Mouse (Mus musculus): ENCODE data around the gene Shisa5. TPM values are rescaled to one million over a fixed set of nuclear protein-coding genes. Genes with fewer than 3 reads are reported as not detected.

Shisa5 gene
- polyA plus RNA-seq, 1 experiment, result 48.3 TPM

DNA sequence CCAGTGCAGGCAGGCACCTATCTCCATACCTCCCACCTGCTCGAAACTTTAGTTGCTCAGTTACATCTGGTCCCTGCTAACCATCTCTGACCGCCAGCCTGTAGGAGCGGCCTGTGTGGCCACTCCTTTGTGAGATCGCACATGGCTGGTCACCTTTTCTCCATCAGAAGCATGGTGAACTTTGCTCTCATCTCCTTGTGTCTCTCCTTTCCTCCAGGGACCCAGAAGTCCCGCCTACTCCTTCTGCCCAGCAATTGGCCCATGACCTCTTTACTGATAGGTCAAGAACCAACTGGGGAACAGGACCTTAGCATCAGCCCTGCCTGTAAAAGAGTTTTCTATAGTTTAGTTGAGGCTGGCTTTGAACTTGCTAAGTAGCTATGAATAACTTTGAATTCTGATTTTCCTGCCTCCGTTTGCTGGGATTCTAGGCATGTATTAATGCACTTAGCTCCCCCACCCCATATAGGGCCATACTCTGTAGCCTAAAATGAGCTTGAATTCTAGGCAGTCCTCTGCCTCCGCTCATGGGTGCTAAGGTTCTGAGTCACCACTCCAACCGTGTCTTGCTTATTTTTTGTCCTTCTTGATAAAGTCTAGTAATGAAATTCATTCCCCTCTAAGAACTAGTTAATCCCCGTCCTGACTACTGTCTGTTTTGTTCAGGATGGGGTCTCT is 11.8 kb downstream of the Shisa5 start:
- H3K9me3 ChIP-seq (replicated peaks; ENCODE audit: control insufficient read depth, insufficient read depth, low read length, poor library complexity, severe bottlenecking), result no peaks in the 10 kb centered on the region
- H3K27ac ChIP-seq (ENCODE audit: insufficient read depth, low read length), result no peak overlapping the region
- H3K27me3 ChIP-seq (ENCODE audit: control insufficient read depth, insufficient read depth, low read length, poor library complexity, severe bottlenecking), result no peaks in the 10 kb centered on the region
- H3K4me1 ChIP-seq (ENCODE audit: control insufficient read depth, insufficient read depth, low read length), result peaks cover 3% of the 10 kb centered on the region
- TF ChIP-seq EP300 (IDR thresholded peaks at IDR 0.05; ENCODE audit: insufficient read depth, low read depth, low read length) (no peak), POLR2A (IDR thresholded peaks at IDR 0.05; ENCODE audit: insufficient read depth, low read length) (peak; percentile 37), CTCF (IDR thresholded peaks at IDR 0.05; ENCODE audit: low read depth, low read length) (no peak)
- H3K9ac ChIP-seq (ENCODE audit: low read depth, poor library complexity, severe bottlenecking), result peak overlapping the region; percentile 27
- H3K4me3 ChIP-seq (ENCODE audit: low read depth, low read length), result peak overlapping the region; percentile 87
- H3K36me3 ChIP-seq (ENCODE audit: control insufficient read depth, insufficient read depth, low read length, poor library complexity, severe bottlenecking), result no peaks in the 10 kb centered on the region

DNA sequence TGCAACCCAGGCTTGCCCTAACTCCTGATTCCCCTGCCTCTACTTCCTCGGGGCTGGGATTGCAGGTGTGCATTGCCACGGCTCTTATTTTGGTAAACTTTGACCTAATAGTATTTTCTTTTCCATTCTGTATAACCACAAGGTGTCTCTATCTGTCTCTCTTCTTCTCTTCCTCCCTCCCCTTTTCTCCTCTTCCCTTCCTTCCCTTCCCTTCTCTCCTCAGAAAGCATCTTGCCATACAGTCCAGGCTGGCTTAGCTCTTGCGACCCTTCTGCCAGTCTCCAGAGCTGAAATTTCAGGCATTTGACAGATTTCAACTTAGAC is 12.3 kb downstream of the Shisa5 start:
- Histone ChIP-seq H3K9ac (ENCODE audit: low read depth, poor library complexity, severe bottlenecking) (no peak overlapping the region), H3K9me3 (replicated peaks; ENCODE audit: control insufficient read depth, insufficient read depth, low read length, poor library complexity, severe bottlenecking) (no peaks in the 10 kb centered on the region), H3K4me3 (ENCODE audit: low read depth, low read length) (no peak overlapping the region), H3K27ac (ENCODE audit: insufficient read depth, low read length) (no peak overlapping the region), H3K27me3 (ENCODE audit: control insufficient read depth, insufficient read depth, low read length, poor library complexity, severe bottlenecking) (no peaks in the 10 kb centered on the region), H3K36me3 (ENCODE audit: control insufficient read depth, insufficient read depth, low read length, poor library complexity, severe bottlenecking) (no peaks in the 10 kb centered on the region), H3K4me1 (ENCODE audit: control insufficient read depth, insufficient read depth, low read length) (peaks cover 3% of the 10 kb centered on the region)
- TF ChIP-seq POLR2A (IDR thresholded peaks at IDR 0.05; ENCODE audit: insufficient read depth, low read length) (no peak), EP300 (IDR thresholded peaks at IDR 0.05; ENCODE audit: insufficient read depth, low read depth, low read length) (no peak), CTCF (IDR thresholded peaks at IDR 0.05; ENCODE audit: low read depth, low read length) (no peak)

DNA sequence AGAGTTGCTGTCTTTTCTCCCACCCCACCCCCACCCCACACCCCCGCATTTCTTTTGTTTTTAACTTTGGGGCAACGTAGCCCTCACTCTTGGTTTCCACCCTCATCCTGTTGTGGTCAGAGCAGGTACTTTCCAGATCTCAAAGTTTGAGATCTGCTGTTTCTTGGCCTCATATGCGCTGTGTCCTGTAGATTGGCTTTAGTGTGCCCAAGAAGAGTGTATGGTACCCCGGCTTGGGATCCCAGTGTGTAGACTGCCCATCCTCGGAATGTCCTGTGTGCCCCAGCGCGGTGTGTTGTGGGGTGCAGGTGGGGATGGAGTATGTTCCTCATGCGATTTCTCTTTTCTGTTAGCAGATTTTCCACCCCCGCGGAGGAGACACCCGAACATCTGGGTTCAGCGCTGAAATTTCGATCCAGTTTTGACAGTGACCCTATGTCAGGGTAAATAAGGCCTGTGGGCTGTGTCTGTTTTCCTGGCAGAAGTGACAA is 12.7 kb downstream of the Shisa5 start:
- Histone ChIP-seq H3K4me1 (ENCODE audit: control insufficient read depth, insufficient read depth, low read length) (peaks cover 3% of the 10 kb centered on the region), H3K9ac (ENCODE audit: low read depth, poor library complexity, severe bottlenecking) (no peak overlapping the region), H3K27me3 (ENCODE audit: control insufficient read depth, insufficient read depth, low read length, poor library complexity, severe bottlenecking) (no peaks in the 10 kb centered on the region), H3K9me3 (replicated peaks; ENCODE audit: control insufficient read depth, insufficient read depth, low read length, poor library complexity, severe bottlenecking) (no peaks in the 10 kb centered on the region), H3K4me3 (ENCODE audit: low read depth, low read length) (no peak overlapping the region), H3K27ac (ENCODE audit: insufficient read depth, low read length) (no peak overlapping the region), H3K36me3 (ENCODE audit: control insufficient read depth, insufficient read depth, low read length, poor library complexity, severe bottlenecking) (no peaks in the 10 kb centered on the region)
- TF ChIP-seq CTCF (IDR thresholded peaks at IDR 0.05; ENCODE audit: low read depth, low read length) (no peak), EP300 (IDR thresholded peaks at IDR 0.05; ENCODE audit: insufficient read depth, low read depth, low read length) (no peak)

DNA sequence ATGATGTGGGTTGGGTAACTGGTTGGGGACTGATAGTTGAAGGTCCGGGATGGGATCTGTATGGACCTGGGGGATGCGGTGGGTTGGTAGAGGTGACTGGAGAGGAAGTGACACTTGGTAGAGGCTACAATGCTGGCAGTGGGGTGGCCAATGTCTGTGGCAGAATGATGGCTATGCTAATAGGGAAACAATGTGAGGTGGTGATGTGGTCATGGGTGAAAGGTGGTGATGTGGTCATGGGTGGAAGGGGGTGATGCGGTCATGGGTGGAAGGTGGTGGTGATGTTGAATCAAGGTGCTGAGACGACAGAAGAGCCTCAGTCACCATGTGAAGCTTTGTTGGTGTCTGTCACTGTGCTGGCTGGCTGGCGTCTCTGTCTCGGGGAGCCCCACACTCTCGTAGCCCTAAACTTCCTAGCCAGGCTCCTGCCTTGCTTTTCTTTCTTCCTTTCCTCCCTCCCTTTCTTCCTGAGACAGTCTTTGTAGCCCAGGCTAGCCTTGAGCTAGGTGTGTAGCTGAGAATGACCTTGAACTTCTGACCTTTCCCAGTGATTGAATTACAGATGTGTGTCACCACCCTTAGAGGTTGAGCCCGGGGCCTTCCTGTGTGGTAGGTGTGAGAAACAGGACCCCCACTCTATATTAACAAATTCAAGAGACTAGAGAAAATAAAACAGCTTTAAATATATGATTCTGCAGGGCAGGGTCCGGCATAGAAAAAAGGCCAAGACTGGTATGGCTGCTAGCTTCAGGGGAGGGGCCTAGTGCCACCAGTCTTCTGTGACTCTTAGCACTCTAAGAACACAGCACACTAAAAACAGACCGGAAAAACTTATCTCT is 13.5 kb downstream of the Shisa5 start:
- peaks cover 3% of the 10 kb centered on the region for H3K4me1 ChIP-seq (ENCODE audit: control insufficient read depth, insufficient read depth, low read length)
- H3K9me3 ChIP-seq (replicated peaks; ENCODE audit: control insufficient read depth, insufficient read depth, low read length, poor library complexity, severe bottlenecking), result no peaks in the 10 kb centered on the region
- no peak overlapping the region for H3K4me3 ChIP-seq (ENCODE audit: low read depth, low read length)
- no peak overlapping the region for H3K27ac ChIP-seq (ENCODE audit: insufficient read depth, low read length)
- no peaks in the 10 kb centered on the region for H3K27me3 ChIP-seq (ENCODE audit: control insufficient read depth, insufficient read depth, low read length, poor library complexity, severe bottlenecking)
- H3K9ac ChIP-seq (ENCODE audit: low read depth, poor library complexity, severe bottlenecking), result no peak overlapping the region
- TF ChIP-seq EP300 (IDR thresholded peaks at IDR 0.05; ENCODE audit: insufficient read depth, low read depth, low read length) (no peak), POLR2A (IDR thresholded peaks at IDR 0.05; ENCODE audit: insufficient read depth, low read length) (no peak), CTCF (IDR thresholded peaks at IDR 0.05; ENCODE audit: low read depth, low read length) (no peak)
- no peaks in the 10 kb centered on the region for H3K36me3 ChIP-seq (ENCODE audit: control insufficient read depth, insufficient read depth, low read length, poor library complexity, severe bottlenecking)

DNA sequence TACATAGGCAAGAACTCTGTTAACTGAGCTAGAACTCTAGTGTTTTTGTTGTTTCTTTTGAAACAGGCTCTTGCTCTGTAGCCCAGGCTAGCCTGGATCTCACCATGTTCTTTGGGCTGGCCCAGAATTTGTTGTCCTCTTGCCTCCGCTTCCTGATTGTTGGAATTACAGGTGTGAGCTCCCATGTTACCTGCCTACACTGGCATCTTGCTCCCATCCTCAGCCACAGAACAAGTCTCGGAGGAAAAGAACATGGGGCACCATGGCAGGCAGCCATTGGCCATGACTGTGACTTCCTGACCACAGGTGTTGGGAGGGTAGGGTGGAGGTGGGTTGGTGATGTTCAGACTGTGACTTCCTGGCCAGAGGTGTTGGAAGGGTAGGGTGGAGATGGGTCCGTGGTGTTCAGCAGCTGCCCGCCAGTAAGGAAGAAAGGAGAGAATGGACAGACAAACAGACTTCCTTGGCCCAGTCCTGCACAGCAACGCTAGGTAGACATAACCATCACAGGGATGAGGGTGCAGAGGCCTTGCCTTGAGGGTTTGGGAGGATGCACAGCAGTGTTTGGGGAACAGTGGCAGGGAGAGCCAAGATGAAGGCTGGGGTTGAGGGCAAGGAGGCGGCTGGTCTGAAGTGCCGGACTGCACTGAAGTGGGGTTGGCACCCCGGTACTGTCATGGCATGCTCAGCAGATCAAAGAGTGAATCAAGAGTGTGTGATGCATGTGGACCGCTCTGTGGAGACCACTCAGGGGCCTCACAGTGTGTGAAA is 14.3 kb downstream of the Shisa5 start:
- peaks cover 2% of the 10 kb centered on the region; the same call in 1 of the 2 replicates for H3K36me3 ChIP-seq (ENCODE audit: control insufficient read depth, insufficient read depth, low read length, poor library complexity, severe bottlenecking)
- no peak overlapping the region for H3K9ac ChIP-seq (ENCODE audit: low read depth, poor library complexity, severe bottlenecking)
- peaks cover 3% of the 10 kb centered on the region for H3K4me1 ChIP-seq (ENCODE audit: control insufficient read depth, insufficient read depth, low read length)
- no peak overlapping the region for H3K27ac ChIP-seq (ENCODE audit: insufficient read depth, low read length)
- no peaks in the 10 kb centered on the region for H3K27me3 ChIP-seq (ENCODE audit: control insufficient read depth, insufficient read depth, low read length, poor library complexity, severe bottlenecking)
- TF ChIP-seq EP300 (IDR thresholded peaks at IDR 0.05; ENCODE audit: insufficient read depth, low read depth, low read length), result no peak
- TF ChIP-seq CTCF (IDR thresholded peaks at IDR 0.05; ENCODE audit: low read depth, low read length), result no peak
- no peak for TF ChIP-seq POLR2A (IDR thresholded peaks at IDR 0.05; ENCODE audit: insufficient read depth, low read length)
- no peak overlapping the region for H3K4me3 ChIP-seq (ENCODE audit: low read depth, low read length)
- H3K9me3 ChIP-seq (replicated peaks; ENCODE audit: control insufficient read depth, insufficient read depth, low read length, poor library complexity, severe bottlenecking), result no peaks in the 10 kb centered on the region

All from ES-Bruce4 (cell line).